Mouse (Mus musculus) myocyte (in vitro differentiated cells): ENCODE measurements at regions not wholly inside any gene's neighbourhood (a gene's known extent, or its start where the extent isn't known, plus 50 kb on each side); places are given as distances from the start of the nearest gene placed in this dataset.

Source experiments
- H3K27me3 ChIP-seq: one replicate; pipeline ENCODE4 v1.6.1; 2011; ENCODE audit not compliant: control insufficient read depth, insufficient read depth, insufficient read length
- H3K36me3 ChIP-seq: one replicate; pipeline ENCODE4 v1.6.1; 2011; ENCODE audit not compliant: control insufficient read depth, insufficient read depth
- H3K4me2 ChIP-seq: one replicate; pipeline ENCODE4 v1.6.1; 2011; ENCODE audit warnings: low read depth, control low read depth
- H3K4me3 ChIP-seq: one replicate; pipeline ENCODE4 v1.5.1; 2011; ENCODE audit warnings: mild to moderate bottlenecking, control low read depth, moderate library complexity
- H3K79me2 ChIP-seq: one replicate; pipeline ENCODE4 v1.6.1; 2011; ENCODE audit not compliant: control insufficient read depth, insufficient read depth
- H3ac ChIP-seq: one replicate; pipeline ENCODE4 v1.6.1; 2011; ENCODE audit not compliant: control insufficient read depth, insufficient read length
- CEBPB ChIP-seq: IDR thresholded peaks from 2 replicates; pipeline ENCODE4 v1.6.1; 2011; ENCODE audit warnings: mild to moderate bottlenecking, moderate library complexity; ENCODE audit not compliant: poor library complexity, insufficient read depth, severe bottlenecking
- E2F4 ChIP-seq: IDR thresholded peaks from one replicate; pipeline ENCODE4 v1.6.1; 2011; ENCODE audit warnings: mild to moderate bottlenecking, control low read depth, moderate library complexity; ENCODE audit not compliant: insufficient read depth
- MAX ChIP-seq: IDR thresholded peaks from one replicate; pipeline ENCODE4 v1.6.1; 2011; ENCODE audit warnings: low read depth, mild to moderate bottlenecking, control low read depth
- MYOD1 ChIP-seq, 3 experiments: IDR thresholded peaks; one replicate each; pipeline ENCODE4 v1.6.1; 2011; ENCODE audit warnings: control low read depth in 2 of 3, low read depth in 2 of 3, mild to moderate bottlenecking in 2 of 3, moderate library complexity in 1 of 3; ENCODE audit not compliant: insufficient read length in 2 of 3, control insufficient read depth in 1 of 3
- MYOG ChIP-seq, 3 experiments: IDR thresholded peaks; one replicate each; pipeline ENCODE4 v1.6.1; 2011; ENCODE audit warnings: control low read depth in 2 of 3, low read depth in 2 of 3, mild to moderate bottlenecking in 2 of 3; ENCODE audit not compliant: insufficient read length in 2 of 3, control insufficient read depth in 1 of 3, insufficient read depth in 1 of 3
- POLR2A ChIP-seq: IDR thresholded peaks from one replicate; pipeline ENCODE4 v1.6.1; 2011; ENCODE audit warnings: low read depth, mild to moderate bottlenecking, control low read depth, moderate library complexity; ENCODE audit not compliant: insufficient read length
- POLR2AphosphoS2 ChIP-seq: IDR thresholded peaks from one replicate; pipeline ENCODE4 v1.6.1; 2011; ENCODE audit warnings: low read depth, control low read depth; ENCODE audit not compliant: insufficient read length
- REST ChIP-seq: IDR thresholded peaks from one replicate; pipeline ENCODE4 v1.6.1; 2011; ENCODE audit warnings: mild to moderate bottlenecking, control low read depth, moderate library complexity; ENCODE audit not compliant: insufficient read depth, insufficient read length
- SRF ChIP-seq: IDR thresholded peaks from one replicate; pipeline ENCODE4 v1.6.1; 2011; ENCODE audit warnings: low read depth; ENCODE audit not compliant: control insufficient read depth, insufficient read length
- TCF12 ChIP-seq: IDR thresholded peaks from one replicate; pipeline ENCODE4 v1.6.1; 2011; ENCODE audit warnings: mild to moderate bottlenecking, control low read depth; ENCODE audit not compliant: poor library complexity, insufficient read depth, severe bottlenecking
- TCF3 ChIP-seq: IDR thresholded peaks from one replicate; pipeline ENCODE4 v1.6.1; 2011; ENCODE audit warnings: low read depth, control low read depth; ENCODE audit not compliant: insufficient read length
- USF1 ChIP-seq: IDR thresholded peaks from one replicate; pipeline ENCODE4 v1.6.1; 2011; ENCODE audit warnings: low read depth, mild to moderate bottlenecking, control low read depth, moderate library complexity

DNA sequence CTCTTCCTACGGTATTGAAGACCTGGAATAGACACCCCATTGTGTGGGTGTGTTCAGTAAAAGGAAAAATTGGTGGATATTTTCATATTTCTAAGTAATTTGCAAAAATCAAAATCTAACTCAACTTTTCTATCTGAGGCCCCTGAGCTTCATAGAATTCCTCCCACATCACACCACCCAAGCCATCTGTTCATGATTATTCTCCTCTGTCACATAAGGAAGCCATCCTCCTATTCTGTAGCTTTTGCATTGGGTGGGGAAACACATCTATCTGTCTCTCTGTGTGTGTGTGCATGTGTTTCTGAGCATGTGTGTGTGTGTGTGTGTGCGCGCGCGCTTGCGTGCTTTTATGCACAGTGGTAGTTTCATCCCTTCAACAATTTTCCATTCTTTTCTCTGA is 954.0 kb downstream of the A830018L16Rik start:
- Histone ChIP-seq H3K27me3 (no peaks in the 10 kb centered on the region), H3K4me2 (no peak overlapping the region), H3K79me2 (no peaks in the 10 kb centered on the region), H3K36me3 (no peaks in the 10 kb centered on the region), H3K4me3 (no peak overlapping the region), H3ac (no peak overlapping the region)
- TF ChIP-seq REST, result no peak
- TF ChIP-seq POLR2A, result no peak
- TF ChIP-seq CEBPB, result no peak
- no peak for TF ChIP-seq SRF
- no peak for TF ChIP-seq POLR2AphosphoS2
- no peak for TF ChIP-seq TCF12
- TF ChIP-seq TCF3, result no peak
- TF ChIP-seq USF1, result no peak
- TF ChIP-seq MYOG (IDR thresholded peaks at IDR 0.05; ENCODE audit: control insufficient read depth in 1 of 3, insufficient read depth in 1 of 3, insufficient read length in 2 of 3, low read depth in 2 of 3), result no peak

DNA sequence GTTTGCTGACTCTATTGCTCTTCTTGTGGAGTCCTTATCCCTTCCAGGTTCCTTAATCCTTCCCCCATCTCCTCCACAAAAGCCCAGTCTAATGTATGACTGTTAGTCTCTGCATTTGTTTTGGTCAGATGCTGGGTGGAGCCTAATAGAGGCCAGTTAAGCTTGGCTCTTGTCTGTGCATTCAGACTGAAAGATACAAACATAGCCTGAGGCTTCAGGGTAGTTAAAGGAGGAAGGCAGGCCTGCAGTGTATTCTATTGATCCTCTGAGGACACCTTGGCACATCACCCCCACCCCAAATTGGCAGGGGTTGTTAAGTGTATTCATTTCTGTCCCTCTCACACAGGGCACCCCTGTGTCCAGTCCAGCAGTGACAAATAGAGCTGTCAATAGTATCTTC is 959.1 kb downstream of the A830018L16Rik start:
- H3K27me3 ChIP-seq, result no peaks in the 10 kb centered on the region
- no peaks in the 10 kb centered on the region for H3K36me3 ChIP-seq
- no peak overlapping the region for H3K4me2 ChIP-seq
- H3K79me2 ChIP-seq, result no peaks in the 10 kb centered on the region
- no peak overlapping the region for H3ac ChIP-seq
- no peak for TF ChIP-seq POLR2AphosphoS2
- no peak for TF ChIP-seq USF1
- TF ChIP-seq MYOG (IDR thresholded peaks at IDR 0.05; ENCODE audit: control insufficient read depth in 1 of 3, insufficient read depth in 1 of 3, insufficient read length in 2 of 3, low read depth in 2 of 3), result no peak
- no peak for TF ChIP-seq CEBPB
- no peak for TF ChIP-seq TCF3
- TF ChIP-seq REST, result no peak
- TF ChIP-seq TCF12, result no peak
- TF ChIP-seq E2F4, result no peak
- no peak for TF ChIP-seq MAX
- no peak for TF ChIP-seq MYOD1 (IDR thresholded peaks at IDR 0.05; ENCODE audit: control insufficient read depth in 1 of 3, insufficient read length in 2 of 3, low read depth in 2 of 3)
- no peak for TF ChIP-seq POLR2A
- no peak for TF ChIP-seq SRF
- no peak overlapping the region for H3K4me3 ChIP-seq

DNA sequence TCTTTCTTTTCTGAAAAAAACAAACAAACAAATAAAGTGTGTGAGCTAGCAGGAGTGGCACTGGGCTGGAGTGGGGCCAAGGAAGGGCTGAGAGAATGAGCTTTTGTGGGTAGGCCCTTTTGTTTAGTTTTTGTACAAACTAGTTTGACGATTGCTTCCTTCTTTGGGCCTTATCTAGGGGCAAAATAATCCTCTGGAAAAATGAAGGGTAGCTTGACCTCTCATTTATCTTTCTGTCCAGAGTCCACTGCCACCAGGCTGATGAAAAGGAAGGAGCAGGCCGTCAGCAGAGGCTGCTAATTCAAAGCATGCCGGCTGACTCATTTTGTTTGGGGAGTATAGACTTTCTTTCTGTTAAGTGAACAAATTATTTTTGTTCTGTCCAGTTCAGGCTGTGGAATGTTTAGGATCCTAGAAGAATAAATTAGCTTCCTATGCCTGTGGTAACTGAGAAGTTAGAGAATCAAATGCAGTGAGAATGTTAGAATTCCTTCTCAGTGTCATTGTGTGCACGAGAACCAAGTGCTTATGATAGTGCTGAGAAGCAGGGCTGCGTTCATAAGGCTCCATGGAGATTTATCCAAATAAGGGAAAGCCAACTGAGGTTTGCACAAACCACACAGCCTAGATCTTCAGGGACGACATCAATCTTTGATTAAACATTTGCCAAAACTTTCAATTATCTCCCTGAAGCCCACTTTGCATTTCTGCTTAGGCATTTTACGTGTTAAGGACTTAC is 984.4 kb downstream of the A830018L16Rik start:
- peak; percentile 60 for TF ChIP-seq SRF
- no peak for TF ChIP-seq TCF12
- no peaks in the 10 kb centered on the region for H3K36me3 ChIP-seq
- no peak overlapping the region for H3ac ChIP-seq
- H3K27me3 ChIP-seq, result no peaks in the 10 kb centered on the region
- H3K4me2 ChIP-seq, result peak overlapping the region; percentile 62
- no peak overlapping the region for H3K4me3 ChIP-seq
- no peaks in the 10 kb centered on the region for H3K79me2 ChIP-seq

DNA sequence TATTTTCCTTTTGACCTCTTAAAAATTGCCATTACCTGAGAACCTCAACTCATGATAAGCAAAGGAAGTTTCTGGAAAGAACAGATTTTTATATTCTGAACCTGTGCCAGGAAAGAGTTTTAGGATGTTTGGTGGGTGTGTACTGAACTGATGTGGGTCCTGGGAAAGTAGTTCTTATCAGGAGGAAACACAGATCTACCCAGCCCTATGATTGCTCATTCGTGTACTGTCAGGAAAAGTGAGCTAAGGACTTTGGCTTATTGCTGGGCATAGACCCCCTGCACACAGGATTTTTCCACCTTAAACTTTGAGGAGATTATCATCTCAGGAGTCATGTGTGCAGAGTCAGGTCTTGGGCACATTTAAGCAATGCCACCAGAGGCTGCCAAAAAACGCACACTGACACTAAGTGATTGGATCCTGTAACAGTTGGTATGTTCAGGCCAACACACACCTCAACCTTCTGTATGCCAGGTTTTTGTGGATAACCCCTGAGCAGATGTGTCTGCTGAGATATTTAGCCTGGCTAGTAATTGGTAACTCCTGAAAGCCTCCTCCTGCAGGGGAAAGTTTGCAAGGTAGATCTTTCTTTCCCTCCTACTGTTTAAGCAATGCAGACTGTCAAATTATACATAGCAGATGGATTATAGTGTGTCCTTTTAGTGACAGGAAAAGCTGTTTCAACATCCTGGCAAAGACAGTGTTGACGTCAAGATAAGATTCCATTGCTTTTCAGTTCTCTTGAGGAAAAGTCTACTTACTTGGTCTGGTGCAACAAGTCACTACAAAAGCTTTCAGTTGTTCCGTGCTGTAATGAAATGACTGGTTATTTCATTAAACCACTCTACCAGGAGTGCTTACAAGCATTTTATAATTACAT is 991.7 kb downstream of the A830018L16Rik start:
- H3K36me3 ChIP-seq, result no peaks in the 10 kb centered on the region
- H3K4me3 ChIP-seq, result no peak overlapping the region
- H3K4me2 ChIP-seq, result no peak overlapping the region
- TF ChIP-seq TCF3 (no peak), MYOD1 (IDR thresholded peaks at IDR 0.05; ENCODE audit: control insufficient read depth in 1 of 3, insufficient read length in 2 of 3, low read depth in 2 of 3) (no peak), CEBPB (no peak), TCF12 (no peak)
- H3ac ChIP-seq, result no peak overlapping the region
- no peaks in the 10 kb centered on the region for H3K79me2 ChIP-seq
- no peaks in the 10 kb centered on the region for H3K27me3 ChIP-seq
